ENCODE assay signal across 14 mouse cellular contexts in genomic region chr1:91086748-91087147, GRCm38 (mm10). TPM values are rescaled to one million over a fixed set of nuclear protein-coding genes. Genes with fewer than 3 reads are reported as not detected.
DNase-seq lines count a peak whose midpoint lies in the region; ATAC-seq and TF ChIP-seq lines count a peak whose summit lies in the region.
"Had no signal": no experiment of that assay in that cellular context is flagged by ENCODE, and none has a peak within 500 bp of the region (broad histone marks: within the 10 kb centered on the region; RNA-seq: fewer than 3 reads in every experiment).

No protein-coding gene starts in this region.

- H3K9me3 ChIP-seq in forebrain, postnatal 0 days (ENCODE audit: low read length), result no peaks in the 10 kb centered on the region
- H3K9me3 ChIP-seq in forebrain, embryonic 12.5 days, result no peaks in the 10 kb centered on the region
- no peaks in the 10 kb centered on the region for H3K9me3 ChIP-seq in hindbrain, embryonic 10.5 days
- H3K9me3 ChIP-seq in hindbrain, embryonic 13.5 days, result no peaks in the 10 kb centered on the region
- H3K9me3 ChIP-seq in lung, embryonic 16.5 days (ENCODE audit: control insufficient read depth, low read length), result no peaks in the 10 kb centered on the region
- H3K9me3 ChIP-seq in lung, postnatal 0 days (ENCODE audit: low read length), result no peaks in the 10 kb centered on the region

- 84% methylated on average over 5 of the region's 5 CpGs for WGBS in forebrain, postnatal 0 days
- WGBS in forebrain, embryonic 12.5 days, result 86% methylated on average over 5 of the region's 5 CpGs
- 81% methylated on average over 5 of the region's 5 CpGs for WGBS in hindbrain, embryonic 10.5 days
- 85% methylated on average over 5 of the region's 5 CpGs for WGBS in hindbrain, embryonic 13.5 days
- WGBS in lung, embryonic 16.5 days, result 47% methylated on average over 5 of the region's 5 CpGs
- WGBS in lung, postnatal 0 days, result 46% methylated on average over 5 of the region's 5 CpGs

- no peaks in the 10 kb centered on the region for H3K27me3 ChIP-seq in forebrain, postnatal 0 days (ENCODE audit: insufficient read depth, low read length)
- no peaks in the 10 kb centered on the region for H3K27me3 ChIP-seq in forebrain, embryonic 12.5 days
- no peaks in the 10 kb centered on the region for H3K27me3 ChIP-seq in hindbrain, embryonic 10.5 days (ENCODE audit: insufficient read depth, poor library complexity, severe bottlenecking)
- H3K27me3 ChIP-seq in hindbrain, embryonic 13.5 days, result no peaks in the 10 kb centered on the region
- H3K27me3 ChIP-seq in lung, embryonic 16.5 days (ENCODE audit: control insufficient read depth, insufficient read depth, low read depth, low read length), result no peaks in the 10 kb centered on the region
- no peaks in the 10 kb centered on the region for H3K27me3 ChIP-seq in lung, postnatal 0 days (replicated peaks; ENCODE audit: insufficient read depth, low read length)

- H3K27ac ChIP-seq in forebrain, postnatal 0 days (ENCODE audit: low read depth, low read length), result no peak overlapping the region
- H3K27ac ChIP-seq in forebrain, embryonic 12.5 days, result no peak overlapping the region
- peak overlapping the region; percentile 63 for H3K27ac ChIP-seq in hindbrain, embryonic 10.5 days
- H3K27ac ChIP-seq in hindbrain, embryonic 13.5 days, result no peak overlapping the region
- peak overlapping the region; percentile 78 for H3K27ac ChIP-seq in lung, embryonic 16.5 days (ENCODE audit: low read length)
- peak overlapping the region; percentile 52; the same call in 1 of the 2 replicates for H3K27ac ChIP-seq in lung, postnatal 0 days (ENCODE audit: low read length)
- H3K27ac ChIP-seq: kidney, postnatal 0 days had no signal

- H3K9ac ChIP-seq in forebrain, postnatal 0 days, result no peak overlapping the region
- H3K9ac ChIP-seq in forebrain, embryonic 12.5 days, result no peak overlapping the region
- no peak overlapping the region for H3K9ac ChIP-seq in hindbrain, embryonic 13.5 days
- H3K9ac ChIP-seq in lung, embryonic 16.5 days (ENCODE audit: low read length), result no peak overlapping the region; the same call in 1 of the 2 replicates
- H3K9ac ChIP-seq in lung, postnatal 0 days (replicated peaks; ENCODE audit: low read depth), result no peak overlapping the region

- peak; percentile 56 for TF ChIP-seq EP300 in lung, postnatal 0 days (IDR thresholded peaks at IDR 0.05)

- no peak for TF ChIP-seq CTCF in forebrain, postnatal 0 days (IDR thresholded peaks at IDR 0.05; ENCODE audit: low read depth)
- TF ChIP-seq CTCF in lung, postnatal 0 days (IDR thresholded peaks at IDR 0.05), result no peak

- no peaks in the 10 kb centered on the region; the same call in 1 of the 2 replicates for H3K36me3 ChIP-seq in forebrain, postnatal 0 days (ENCODE audit: insufficient read depth)
- H3K36me3 ChIP-seq in forebrain, embryonic 12.5 days (replicated peaks), result no peaks in the 10 kb centered on the region
- H3K36me3 ChIP-seq in hindbrain, embryonic 10.5 days, result no peaks in the 10 kb centered on the region
- no peaks in the 10 kb centered on the region for H3K36me3 ChIP-seq in hindbrain, embryonic 13.5 days
- no peaks in the 10 kb centered on the region for H3K36me3 ChIP-seq in lung, embryonic 16.5 days (ENCODE audit: control insufficient read depth, insufficient read depth, low read length)
- H3K36me3 ChIP-seq in lung, postnatal 0 days (ENCODE audit: insufficient read depth, low read length), result no peaks in the 10 kb centered on the region

- peak; percentile 14; the same call in 1 of the 2 replicates for ATAC-seq in forebrain, postnatal 0 days
- ATAC-seq in forebrain, embryonic 12.5 days (ENCODE audit: low FRiP score), result no peak
- no peak for ATAC-seq in hindbrain, embryonic 13.5 days (ENCODE audit: low FRiP score)
- peak; percentile 75 for ATAC-seq in lung, embryonic 16.5 days (ENCODE audit: low read depth)
- ATAC-seq in lung, postnatal 0 days, result peak; percentile 92

- H3K4me1 ChIP-seq in forebrain, postnatal 0 days (ENCODE audit: insufficient read depth), result no peaks in the 10 kb centered on the region
- peaks cover 7% of the 10 kb centered on the region for H3K4me1 ChIP-seq in forebrain, embryonic 12.5 days
- H3K4me1 ChIP-seq in hindbrain, embryonic 10.5 days (replicated peaks), result peaks cover 32% of the 10 kb centered on the region
- peaks cover 17% of the 10 kb centered on the region; the same call in 1 of the 2 replicates for H3K4me1 ChIP-seq in hindbrain, embryonic 13.5 days (replicated peaks)
- peaks cover 37% of the 10 kb centered on the region for H3K4me1 ChIP-seq in lung, embryonic 16.5 days (replicated peaks; ENCODE audit: control insufficient read depth, insufficient read depth, low read length)
- peaks cover 9% of the 10 kb centered on the region; the same call in 1 of the 2 replicates for H3K4me1 ChIP-seq in lung, postnatal 0 days (ENCODE audit: insufficient read depth, low read depth, low read length)

- no peak overlapping the region for H3K4me2 ChIP-seq in forebrain, postnatal 0 days (ENCODE audit: low read depth)
- H3K4me2 ChIP-seq in forebrain, embryonic 12.5 days, result no peak overlapping the region
- no peak overlapping the region for H3K4me2 ChIP-seq in hindbrain, embryonic 13.5 days
- H3K4me2 ChIP-seq in lung, embryonic 16.5 days (ENCODE audit: low read depth, low read length), result peak overlapping the region; percentile 25; the same call in 1 of the 2 replicates
- no peak overlapping the region for H3K4me2 ChIP-seq in lung, postnatal 0 days (replicated peaks; ENCODE audit: low read depth, low read length)

- DNase-seq in forebrain, postnatal 0 days, result no peak
- no peak for DNase-seq in hindbrain, embryonic 10.5 days (ENCODE audit: low spot score)
- no peak for DNase-seq in lung, postnatal 14 days
- peak; percentile 86 for DNase-seq in lung, postnatal 0 days (ENCODE audit: low spot score)
- no peak for DNase-seq in adrenal gland, adult 8-10 months
- DNase-seq: adrenal gland, adult 2 months; cerebellum, adult 8-10 months had no signal

- no peak overlapping the region for H3K4me3 ChIP-seq in forebrain, postnatal 0 days (ENCODE audit: low read depth, low read length)
- H3K4me3 ChIP-seq in forebrain, embryonic 12.5 days (replicated peaks), result no peak overlapping the region
- no peak overlapping the region for H3K4me3 ChIP-seq in hindbrain, embryonic 10.5 days
- H3K4me3 ChIP-seq in hindbrain, embryonic 13.5 days, result no peak overlapping the region
- no peak overlapping the region for H3K4me3 ChIP-seq in lung, embryonic 16.5 days (ENCODE audit: low read length)
- no peak overlapping the region for H3K4me3 ChIP-seq in lung, postnatal 0 days (ENCODE audit: low read depth, low read length)
- H3K4me3 ChIP-seq: myocyte had no signal

RNA-seq across cellular contexts. Expression of gene Rbm44, which starts 58.1 kb away (rescaled TPM):
- 0.29 TPM in 1 of 2 replicates, not detected in the other for total RNA-seq in forebrain, postnatal 0 days (2014; rRNA removed)
- 0.11 and 0.19 TPM in 2 replicates for polyA plus RNA-seq in forebrain, postnatal 0 days (2015; fragmentation: Nextera tagmentation; extraction: Ambion mirVana)
- 0.28 and 0.31 TPM in 2 replicates for polyA plus RNA-seq in forebrain, embryonic 12.5 days (2016; fragmentation: Nextera tagmentation; extraction: Ambion mirVana)
- polyA plus RNA-seq in hindbrain, embryonic 10.5 days (2016; fragmentation: Nextera tagmentation; extraction: Ambion mirVana), result 0.57 and 0.58 TPM in 2 replicates
- polyA plus RNA-seq in hindbrain, embryonic 13.5 days (2015; fragmentation: Nextera tagmentation; extraction: Ambion mirVana), result 0.16 and 0.23 TPM in 2 replicates
- 1.3 and 1.7 TPM in 2 replicates for polyA plus RNA-seq in lung, embryonic 16.5 days (2015; fragmentation: Nextera tagmentation; extraction: Ambion mirVana)
- polyA plus RNA-seq in lung, postnatal 0 days (2015; fragmentation: Nextera tagmentation; extraction: Ambion mirVana), result 0.08 and 0.50 TPM in 2 replicates
- total RNA-seq in adrenal gland, adult 8-10 months (2022), result not detected
- total RNA-seq: adrenal gland, adult 2 months; layer of hippocampus, postnatal 10 days had no signal
- polyA plus RNA-seq: adrenal gland, adult 2 months; liver, adult 2 months; myocyte had no signal

Comparison
In these comparisons a context has a peak if more than half of its experiments do, and no peak if none do; other contexts are left out.
1. ATAC-seq: peak in forebrain, postnatal 0 days (single experiment), lung, embryonic 16.5 days (single experiment) and lung, postnatal 0 days (single experiment); none in forebrain, embryonic 12.5 days (single experiment) and hindbrain, embryonic 13.5 days (single experiment).
2. H3K27ac ChIP-seq: peak in hindbrain, embryonic 10.5 days (single experiment), lung, embryonic 16.5 days (single experiment) and lung, postnatal 0 days (single experiment); none in forebrain, postnatal 0 days (single experiment), forebrain, embryonic 12.5 days (single experiment) and hindbrain, embryonic 13.5 days (single experiment).